Mouse (Mus musculus): Measurements from ENCODE around the gene Vmn1r59. TPM values are rescaled to one million over a fixed set of nuclear protein-coding genes. Genes with fewer than 3 reads are reported as not detected.
"Not testable (repeated sequence)": the region's sequence is repeated elsewhere in the genome, so short reads cannot be mapped to it uniquely, and the experiment has no call there.

The Vmn1r59 gene
- not detected in 2 replicates for polyA plus RNA-seq (2016; fragmentation: Nextera tagmentation; extraction: Ambion mirVana)

DNA sequence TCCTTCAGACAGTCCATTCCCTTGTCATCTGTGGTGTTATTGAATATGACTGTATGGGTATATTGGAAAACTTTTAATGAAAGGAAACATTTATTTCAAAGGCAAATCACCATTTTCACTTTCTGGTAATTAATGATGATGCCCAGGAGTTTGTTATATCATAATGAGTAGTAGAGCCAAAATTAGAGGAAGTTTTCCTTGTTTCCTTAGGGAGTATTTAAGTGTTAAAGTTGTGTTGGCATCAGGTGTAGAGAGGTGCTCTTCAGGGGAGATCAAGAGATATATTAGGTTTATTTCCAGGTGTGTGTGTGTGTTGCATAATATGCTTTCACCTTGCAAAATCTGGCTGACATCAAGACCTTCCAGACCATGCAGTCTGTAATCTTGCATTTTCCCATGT is at the start of gene Vmn1r59:
Gene Vmn1r59, minus strand, starts transcription at position 101 of the 400 bp plus-strand sequence.
- Histone ChIP-seq H3K27ac (no peak within 1 kb of the TSS), H3K36me3 (no peaks in the 10 kb centered on the region), H3K4me3 (no peak within 1 kb of the TSS), H3K9me3 (replicated peaks) (peaks cover 10% of the 10 kb centered on the region; the same call in 1 of the 2 replicates), H3K27me3 (ENCODE audit: low read depth, poor library complexity, severe bottlenecking) (no peaks in the 10 kb centered on the region), H3K4me1 (no peaks in the 10 kb centered on the region)
- DNase-seq (ENCODE audit: low spot score) = no peak

DNA sequence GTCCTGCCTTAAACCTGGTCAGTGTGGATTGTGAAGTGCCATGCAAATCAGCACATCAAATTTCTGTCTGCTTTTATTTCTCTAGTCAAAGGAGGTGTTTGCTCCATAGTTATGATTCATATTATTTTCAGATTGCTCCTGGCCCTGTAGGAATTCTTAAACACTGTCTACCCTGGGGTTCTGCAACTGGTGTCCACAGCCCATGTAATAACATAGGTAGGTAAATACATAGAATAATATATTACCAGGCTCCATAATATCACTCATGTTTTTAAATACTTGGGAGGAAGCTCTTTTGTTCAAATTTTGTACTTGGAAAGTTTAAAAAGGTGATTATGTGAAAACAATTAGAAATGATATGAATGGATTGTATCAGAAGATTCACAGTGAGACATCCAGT is 37.3 kb upstream of the Vmn1r59 start, which contains the start of gene Vmn2r28:
Gene Vmn2r28, minus strand, starts transcription at position 101 of the 400 bp plus-strand sequence.
- not testable (repeated sequence) for H3K4me1 ChIP-seq; H3K36me3 ChIP-seq; H3K4me3 ChIP-seq; H3K27me3 ChIP-seq (ENCODE audit: low read depth, poor library complexity, severe bottlenecking); DNase-seq (ENCODE audit: low spot score); H3K9me3 ChIP-seq (replicated peaks); H3K27ac ChIP-seq

DNA sequence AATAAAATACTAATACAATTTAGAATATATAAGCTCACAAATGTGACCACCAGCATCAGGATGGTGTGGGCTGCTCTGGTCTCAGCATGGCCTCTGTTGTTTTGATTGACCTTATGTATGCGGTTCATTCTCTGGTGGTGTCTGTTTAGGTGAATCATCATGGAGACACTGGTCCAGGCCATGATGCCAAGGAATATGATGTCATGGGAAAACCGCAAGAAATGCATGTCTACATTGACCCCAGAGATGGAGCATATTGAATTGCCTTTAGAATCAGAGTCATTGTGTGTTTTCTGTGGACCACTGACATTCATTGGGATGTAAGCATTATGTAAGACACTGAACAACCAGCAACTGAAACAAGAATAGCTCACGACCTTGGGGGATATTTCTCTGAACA is 2.6 kb downstream of the Vmn1r59 start:
- not testable (repeated sequence) for H3K4me1 ChIP-seq; H3K36me3 ChIP-seq; H3K4me3 ChIP-seq; DNase-seq (ENCODE audit: low spot score); H3K27me3 ChIP-seq (ENCODE audit: low read depth, poor library complexity, severe bottlenecking); H3K27ac ChIP-seq
- WGBS = 77% methylated on average over 3 of the region's 3 CpGs
- H3K9me3 ChIP-seq (replicated peaks) = peaks cover 13% of the 10 kb centered on the region; the same call in 1 of the 2 replicates

DNA sequence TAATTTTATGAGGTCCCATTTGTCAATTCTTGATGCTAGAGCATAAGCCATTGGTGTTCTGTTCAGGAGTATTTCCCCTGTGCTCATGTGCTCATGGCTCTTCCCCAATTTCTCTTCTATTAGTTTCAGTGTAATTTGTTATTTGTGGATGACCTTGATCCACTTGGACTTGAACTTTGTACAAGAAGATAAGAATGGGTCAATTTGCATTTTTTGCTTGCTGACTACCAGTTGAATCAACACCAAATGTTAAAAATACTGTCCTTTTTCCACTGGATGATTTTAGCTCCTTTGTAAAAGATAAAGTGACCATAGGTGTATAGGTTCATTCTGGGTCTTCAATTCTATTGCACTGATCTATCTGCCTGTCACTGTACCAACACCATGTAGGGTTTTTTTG is 7.9 kb downstream of the Vmn1r59 start:
- no peak for DNase-seq (ENCODE audit: low spot score)
- H3K27ac ChIP-seq = no peak overlapping the region
- H3K36me3 ChIP-seq = no peaks in the 10 kb centered on the region
- peaks cover 4% of the 10 kb centered on the region; the same call in 1 of the 2 replicates for H3K9me3 ChIP-seq (replicated peaks)
- H3K4me1 ChIP-seq = no peaks in the 10 kb centered on the region
- no peaks in the 10 kb centered on the region for H3K27me3 ChIP-seq (ENCODE audit: low read depth, poor library complexity, severe bottlenecking)
- H3K4me3 ChIP-seq = no peak overlapping the region

DNA sequence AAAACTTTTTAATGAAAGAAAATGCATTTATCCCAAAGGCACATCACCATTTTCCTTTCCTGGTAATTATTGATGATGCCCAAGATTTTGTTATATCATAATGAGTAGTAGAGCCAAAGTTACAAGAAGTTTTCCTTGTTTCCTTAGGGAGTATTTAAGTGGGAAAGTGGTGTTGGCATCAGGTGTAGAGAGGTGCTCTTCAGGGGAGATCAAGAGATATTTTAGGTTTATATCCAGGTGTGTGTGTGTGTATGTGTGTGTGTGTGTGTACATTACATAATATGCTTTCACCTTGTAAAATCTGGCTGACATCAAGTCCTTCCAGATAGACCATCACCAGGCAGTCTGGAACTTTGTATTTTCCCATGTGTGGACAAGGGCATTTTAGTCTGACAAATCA is 43.3 kb downstream of the Vmn1r59 start, which contains the start of gene Vmn1r58:
Gene Vmn1r58, minus strand, starts transcription at position 101 of the 400 bp plus-strand sequence.
- not testable (repeated sequence) for DNase-seq (ENCODE audit: low spot score); H3K27me3 ChIP-seq (ENCODE audit: low read depth, poor library complexity, severe bottlenecking); H3K4me1 ChIP-seq

DNA sequence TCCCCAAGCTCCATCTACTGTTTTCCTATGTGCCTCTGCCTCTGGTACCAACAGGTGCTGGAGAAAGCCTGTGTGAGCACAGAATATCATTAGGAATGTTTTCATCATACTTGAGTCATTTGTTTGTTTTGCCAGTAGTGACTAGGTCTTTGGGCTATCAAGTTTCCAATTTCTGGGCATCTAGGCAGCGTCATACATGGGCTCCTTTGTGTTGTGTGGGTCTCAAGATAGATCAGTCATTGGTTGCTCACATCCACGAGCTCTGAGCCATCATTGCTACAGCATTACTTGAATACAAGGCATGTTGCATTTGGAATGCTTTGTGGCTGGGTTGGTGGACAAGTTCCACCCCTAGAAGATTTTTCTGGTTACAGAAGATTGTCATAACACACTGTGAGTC is 50.4 kb downstream of the Vmn1r59 start:
- Histone ChIP-seq H3K27ac (no peak overlapping the region), H3K27me3 (ENCODE audit: low read depth, poor library complexity, severe bottlenecking) (no peaks in the 10 kb centered on the region), H3K4me3 (no peak overlapping the region), H3K36me3 (no peaks in the 10 kb centered on the region), H3K4me1 (no peaks in the 10 kb centered on the region), H3K9me3 (replicated peaks) (peaks cover 6% of the 10 kb centered on the region; the same call in 1 of the 2 replicates)
- no peak for DNase-seq (ENCODE audit: low spot score)
- 50% methylated on average over 2 of the region's 2 CpGs for WGBS

More for the DNA sequence above, 43.3 kb downstream of the Vmn1r59 start, which contains the start of gene Vmn1r58:
- H3K4me3 ChIP-seq; H3K27ac ChIP-seq; H3K9me3 ChIP-seq (replicated peaks); H3K36me3 ChIP-seq: not testable (repeated sequence)

Other genes starting within 250 kb of the Vmn1r59 start
- not detected in 2 replicates for gene Vmn1r57, start 238.3 kb downstream of the Vmn1r59 start, polyA plus RNA-seq (2016; fragmentation: Nextera tagmentation; extraction: Ambion mirVana)
- gene Gm5065, start 106.2 kb downstream of the Vmn1r59 start, polyA plus RNA-seq (2016; fragmentation: Nextera tagmentation; extraction: Ambion mirVana) = not detected in 2 replicates
- not detected in 2 replicates for gene Nlrp2, start 105.7 kb downstream of the Vmn1r59 start, polyA plus RNA-seq (2016; fragmentation: Nextera tagmentation; extraction: Ambion mirVana)
- gene Vmn1r58, start 43.4 kb downstream of the Vmn1r59 start, polyA plus RNA-seq (2016; fragmentation: Nextera tagmentation; extraction: Ambion mirVana) = not detected in 2 replicates
- not detected in 2 replicates for gene Vmn2r28, start 37.2 kb upstream of the Vmn1r59 start, polyA plus RNA-seq (2016; fragmentation: Nextera tagmentation; extraction: Ambion mirVana)
- gene Vmn1r60, start 90.5 kb upstream of the Vmn1r59 start, polyA plus RNA-seq (2016; fragmentation: Nextera tagmentation; extraction: Ambion mirVana) = not detected in 2 replicates
- gene Vmn1r61, start 156.5 kb upstream of the Vmn1r59 start, polyA plus RNA-seq (2016; fragmentation: Nextera tagmentation; extraction: Ambion mirVana) = not detected in 2 replicates
- not detected in 2 replicates for gene Vmn1r62, start 216.9 kb upstream of the Vmn1r59 start, polyA plus RNA-seq (2016; fragmentation: Nextera tagmentation; extraction: Ambion mirVana)

Measured in limb, embryonic 10.5 days (tissue).